Mouse (Mus musculus) hindbrain, embryonic 13.5 days (tissue): Measurements from ENCODE around the gene Itgb3. TPM values are rescaled to one million over a fixed set of nuclear protein-coding genes. Genes with fewer than 3 reads are reported as not detected.

Experiments
- ATAC-seq: fragments of 200-750 bp; cut with Nextera tagmentation; 2 replicates; pipeline ENCODE4 v1.8.0; 2017; ENCODE audit warnings: moderate TSS enrichment; ENCODE audit not compliant: low FRiP score
- H3K27ac ChIP-seq: fragments of 300-500 bp; sonication (generic); 2 replicates; pipeline ENCODE4 v1.5.1; 2015; ENCODE audit warnings: inconsistent platforms, mild to moderate bottlenecking, moderate library complexity
- H3K27me3 ChIP-seq: fragments of 300-500 bp; sonication (generic); 2 replicates; pipeline ENCODE4 v1.6.1; 2015; ENCODE audit warnings: mild to moderate bottlenecking, inconsistent platforms
- H3K36me3 ChIP-seq: fragments of 300-500 bp; sonication (generic); 2 replicates; pipeline ENCODE4 v1.6.1; 2015; ENCODE audit warnings: mild to moderate bottlenecking, inconsistent platforms
- H3K4me1 ChIP-seq: fragments of 300-500 bp; sonication (generic); replicated peaks from 2 replicates; pipeline ENCODE4 v1.6.1; 2015; ENCODE audit warnings: inconsistent platforms
- H3K4me2 ChIP-seq: fragments of 300-500 bp; sonication (generic); 2 replicates; pipeline ENCODE4 v1.6.1; 2015; ENCODE audit warnings: inconsistent platforms, mild to moderate bottlenecking, moderate library complexity
- H3K4me3 ChIP-seq: fragments of 300-500 bp; sonication (generic); 2 replicates; pipeline ENCODE4 v1.5.1; 2015; ENCODE audit warnings: mild to moderate bottlenecking, inconsistent platforms
- H3K9ac ChIP-seq: fragments of 300-500 bp; sonication (generic); 2 replicates; pipeline ENCODE4 v1.6.1; 2015; ENCODE audit warnings: mild to moderate bottlenecking, inconsistent platforms
- H3K9me3 ChIP-seq: fragments of 300-500 bp; sonication (generic); 2 replicates; pipeline ENCODE4 v1.6.1; 2016; ENCODE audit warnings: inconsistent platforms
- WGBS: fragments of 180-500 bp; shearing (Covaris S2); methylation state at CpG from one replicate; pipeline ENCODE4 v1.1.7; 2015; 5-methylcytosine and 5-hydroxymethylcytosine counted together
- polyA plus RNA-seq: library from polyadenylated mRNA; unstranded; fragments of >200 nt; fragmentation: Nextera tagmentation; extraction: Ambion mirVana; gene quantifications from 2 replicates; pipeline ENCODE4 v1.2.1, GENCODE M21; 2015

Itgb3 gene
- polyA plus RNA-seq, 1 experiment from 2014 or later, result 1.9 TPM

DNA sequence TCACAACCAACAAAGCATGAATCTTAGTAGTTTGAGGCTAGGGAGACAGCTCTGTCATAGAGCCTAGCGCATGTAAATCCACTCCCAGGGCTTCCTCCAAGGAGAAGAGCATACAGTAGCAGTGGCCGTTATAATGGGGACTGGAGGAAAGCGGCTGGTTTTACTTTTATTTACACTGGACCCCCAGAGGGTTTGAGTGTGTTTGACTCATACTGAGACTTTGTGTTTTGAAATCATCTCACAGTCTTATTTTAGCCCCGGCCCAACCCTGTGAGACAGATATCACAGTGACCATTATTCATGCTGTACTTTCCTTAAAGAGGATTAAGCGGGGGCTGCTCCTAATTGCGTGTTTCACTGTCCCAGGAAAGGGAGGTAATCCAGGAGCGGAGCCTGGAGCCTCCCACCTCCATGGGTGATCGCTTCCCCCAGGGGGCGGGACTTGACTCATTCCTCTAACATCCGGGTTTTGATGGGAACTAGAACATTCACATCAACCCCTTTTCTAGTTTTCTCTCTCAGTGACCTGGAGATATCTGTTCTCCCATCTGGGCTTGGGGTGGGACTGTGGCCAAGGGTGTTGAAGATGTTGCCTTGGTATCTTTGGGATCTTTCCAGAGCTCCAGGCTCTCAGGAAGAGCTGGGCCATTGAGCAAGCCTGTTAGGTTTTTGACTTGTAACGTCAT is 20.0 kb downstream of the Itgb3 start:
- WGBS, result 73% methylated on average over 11 of the region's 11 CpGs
- Histone ChIP-seq H3K36me3 (no peaks in the 10 kb centered on the region), H3K27me3 (0 out of 2 replicates have a peak, but pooled peaks cover 3% of the 10 kb centered on the region), H3K4me1 (peaks cover 8% of the 10 kb centered on the region; the same call in 1 of the 2 replicates), H3K4me3 (no peak overlapping the region), H3K27ac (no peak overlapping the region), H3K4me2 (no peak overlapping the region), H3K9ac (no peak overlapping the region), H3K9me3 (no peaks in the 10 kb centered on the region)
- no peak for ATAC-seq

DNA sequence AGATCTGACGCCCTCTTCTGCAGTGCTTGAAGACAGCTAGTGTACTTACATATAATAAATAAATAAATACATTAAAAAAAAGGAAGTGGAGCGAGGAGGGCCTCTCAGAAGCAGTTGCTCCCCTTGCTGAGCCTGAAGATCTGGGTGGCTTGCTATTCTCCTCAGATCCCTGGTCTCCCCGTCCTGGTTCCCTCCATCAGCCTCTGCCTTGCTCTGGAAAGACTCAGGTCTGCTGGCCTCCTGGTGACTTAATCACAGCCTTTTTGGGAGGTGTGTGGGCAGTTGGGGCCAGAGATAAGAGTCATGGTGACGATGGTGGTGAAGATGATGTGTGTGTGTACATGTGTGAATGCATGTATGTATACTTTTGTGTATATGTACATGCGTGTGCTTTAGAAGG is 20.8 kb downstream of the Itgb3 start:
- Histone ChIP-seq H3K4me2 (no peak overlapping the region), H3K27ac (no peak overlapping the region), H3K4me1 (peaks cover 8% of the 10 kb centered on the region; the same call in 1 of the 2 replicates), H3K4me3 (no peak overlapping the region), H3K36me3 (no peaks in the 10 kb centered on the region), H3K27me3 (0 out of 2 replicates have a peak, but pooled peaks cover under 1% of the 10 kb centered on the region), H3K9ac (no peak overlapping the region), H3K9me3 (no peaks in the 10 kb centered on the region)
- no peak for ATAC-seq
- WGBS, result 90% methylated on average over 5 of the region's 5 CpGs

GRCm38 (mm10) chr11:104630185-104630835 is 22.5 kb downstream of the Itgb3 start:
- Histone ChIP-seq H3K4me2 (no peak overlapping the region), H3K4me3 (no peak overlapping the region), H3K9ac (no peak overlapping the region), H3K9me3 (no peaks in the 10 kb centered on the region), H3K36me3 (no peaks in the 10 kb centered on the region), H3K27me3 (no peaks in the 10 kb centered on the region), H3K27ac (no peak overlapping the region), H3K4me1 (0 out of 2 replicates have a peak, but pooled peaks cover 4% of the 10 kb centered on the region)
- 77% methylated on average over 7 of the region's 7 CpGs for WGBS
- ATAC-seq, result no peak

DNA sequence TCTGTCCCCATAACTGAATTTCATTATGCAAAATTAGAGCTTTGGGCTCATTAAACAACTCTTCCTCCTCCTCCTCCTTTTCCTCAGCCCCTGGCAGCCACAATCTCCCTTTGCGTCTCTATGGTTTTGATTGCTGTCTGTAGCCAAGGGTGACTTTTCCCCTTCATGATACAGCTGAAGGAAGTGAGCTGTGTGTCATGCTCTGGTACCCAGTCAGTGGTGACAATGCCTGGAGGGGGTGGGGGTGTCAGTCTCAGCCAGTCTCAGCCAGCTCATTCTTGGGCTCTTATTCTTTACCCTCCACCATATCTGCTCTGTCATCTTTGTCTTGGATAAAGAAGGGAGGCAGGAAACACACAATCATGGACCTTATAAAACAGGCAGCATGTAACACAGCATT is 23.5 kb downstream of the Itgb3 start:
- H3K4me2 ChIP-seq, result no peak overlapping the region
- H3K9me3 ChIP-seq, result no peaks in the 10 kb centered on the region
- H3K27ac ChIP-seq, result no peak overlapping the region
- 71% methylated on average over 1 of the region's 1 CpGs for WGBS
- H3K4me1 ChIP-seq, result no peaks in the 10 kb centered on the region
- ATAC-seq, result no peak
- no peaks in the 10 kb centered on the region for H3K27me3 ChIP-seq
- no peak overlapping the region for H3K4me3 ChIP-seq
- no peak overlapping the region for H3K9ac ChIP-seq
- H3K36me3 ChIP-seq, result no peaks in the 10 kb centered on the region

- no peaks in the 10 kb centered on the region for H3K36me3 ChIP-seq
- no peaks in the 10 kb centered on the region for H3K4me1 ChIP-seq
- no peak overlapping the region for H3K4me3 ChIP-seq
- WGBS, result 91% methylated on average over 14 of the region's 14 CpGs
- no peak overlapping the region for H3K27ac ChIP-seq
- ATAC-seq, result no peak
- H3K27me3 ChIP-seq, result no peaks in the 10 kb centered on the region
- no peaks in the 10 kb centered on the region for H3K9me3 ChIP-seq
- no peak overlapping the region for H3K9ac ChIP-seq
- H3K4me2 ChIP-seq, result no peak overlapping the region
Observed at GRCm38 (mm10) chr11:104637010-104637409, 29.2 kb downstream of the Itgb3 start.

- H3K4me3 ChIP-seq, result no peak overlapping the region
- no peak overlapping the region for H3K9ac ChIP-seq
- H3K27me3 ChIP-seq, result no peaks in the 10 kb centered on the region
- no peak for ATAC-seq
- no peak overlapping the region for H3K27ac ChIP-seq
- H3K9me3 ChIP-seq, result no peaks in the 10 kb centered on the region
- H3K36me3 ChIP-seq, result no peaks in the 10 kb centered on the region
- H3K4me2 ChIP-seq, result no peak overlapping the region
- WGBS, result 56% methylated on average over 5 of the region's 5 CpGs
- no peaks in the 10 kb centered on the region for H3K4me1 ChIP-seq
Observed at GRCm38 (mm10) chr11:104638006-104638405, 30.2 kb downstream of the Itgb3 start.

- ATAC-seq, result no peak
Observed at GRCm38 (mm10) chr11:104638906-104639305, 31.1 kb downstream of the Itgb3 start.

DNA sequence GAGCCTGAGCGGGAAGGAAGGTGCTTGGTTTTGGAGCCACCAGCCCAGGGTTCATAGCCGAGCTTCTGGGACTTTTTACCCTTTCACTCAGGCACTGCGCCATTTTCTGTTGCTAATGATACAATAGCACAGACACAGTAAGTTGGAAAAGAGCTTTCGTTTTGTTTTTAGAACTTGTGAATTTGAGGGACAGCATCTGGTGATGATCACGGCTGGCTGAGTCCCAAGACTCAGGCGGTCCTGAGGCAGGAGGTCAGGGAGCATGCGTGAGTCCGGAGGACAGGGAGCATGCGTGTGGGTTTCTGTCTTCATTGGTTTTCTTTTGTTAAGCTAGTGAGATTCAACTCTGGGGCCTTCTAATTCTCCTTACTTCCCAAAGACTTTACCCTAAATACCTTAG is 31.8 kb downstream of the Itgb3 start:
- H3K27ac ChIP-seq, result no peak overlapping the region
- no peak overlapping the region for H3K4me3 ChIP-seq
- no peak overlapping the region for H3K4me2 ChIP-seq
- ATAC-seq, result no peak
- peaks cover 5% of the 10 kb centered on the region; the same call in 1 of the 2 replicates for H3K4me1 ChIP-seq
- H3K9me3 ChIP-seq, result no peaks in the 10 kb centered on the region
- 89% methylated on average over 9 of the region's 9 CpGs for WGBS
- no peak overlapping the region for H3K9ac ChIP-seq
- no peaks in the 10 kb centered on the region for H3K27me3 ChIP-seq
- no peaks in the 10 kb centered on the region for H3K36me3 ChIP-seq

More at GRCm38 (mm10) chr11:104638906-104639305, 31.1 kb downstream of the Itgb3 start:
- Histone ChIP-seq H3K9ac (no peak overlapping the region), H3K4me1 (peaks cover 5% of the 10 kb centered on the region; the same call in 1 of the 2 replicates), H3K36me3 (no peaks in the 10 kb centered on the region), H3K27me3 (no peaks in the 10 kb centered on the region), H3K27ac (no peak overlapping the region), H3K4me3 (no peak overlapping the region), H3K9me3 (no peaks in the 10 kb centered on the region), H3K4me2 (no peak overlapping the region)
- 88% methylated on average over 2 of the region's 2 CpGs for WGBS

- Histone ChIP-seq H3K9ac (no peak overlapping the region), H3K27me3 (no peaks in the 10 kb centered on the region), H3K9me3 (no peaks in the 10 kb centered on the region), H3K4me2 (no peak overlapping the region), H3K4me3 (no peak overlapping the region), H3K27ac (no peak overlapping the region), H3K36me3 (no peaks in the 10 kb centered on the region), H3K4me1 (peaks cover 5% of the 10 kb centered on the region; the same call in 1 of the 2 replicates)
- WGBS, result 80% methylated on average over 10 of the region's 10 CpGs
- no peak for ATAC-seq
Observed at GRCm38 (mm10) chr11:104640894-104641293, 33.1 kb downstream of the Itgb3 start.

GRCm38 (mm10) chr11:104643236-104643635 is 35.4 kb downstream of the Itgb3 start:
- ATAC-seq, result no peak
- Histone ChIP-seq H3K9me3 (no peaks in the 10 kb centered on the region), H3K27ac (no peak overlapping the region), H3K9ac (no peak overlapping the region), H3K4me2 (no peak overlapping the region), H3K4me3 (no peak overlapping the region), H3K27me3 (no peaks in the 10 kb centered on the region), H3K36me3 (no peaks in the 10 kb centered on the region), H3K4me1 (peaks cover 5% of the 10 kb centered on the region; the same call in 1 of the 2 replicates)
- 62% methylated on average over 4 of the region's 4 CpGs for WGBS

GRCm38 (mm10) chr11:104645402-104645801 is 37.6 kb downstream of the Itgb3 start:
- no peaks in the 10 kb centered on the region for H3K36me3 ChIP-seq
- 93% methylated on average over 6 of the region's 6 CpGs for WGBS
- H3K4me3 ChIP-seq, result no peak overlapping the region
- ATAC-seq, result no peak
- H3K27ac ChIP-seq, result no peak overlapping the region
- H3K4me1 ChIP-seq, result peaks cover 5% of the 10 kb centered on the region; the same call in 1 of the 2 replicates
- H3K4me2 ChIP-seq, result no peak overlapping the region
- no peaks in the 10 kb centered on the region for H3K27me3 ChIP-seq
- no peaks in the 10 kb centered on the region for H3K9me3 ChIP-seq
- H3K9ac ChIP-seq, result no peak overlapping the region

DNA sequence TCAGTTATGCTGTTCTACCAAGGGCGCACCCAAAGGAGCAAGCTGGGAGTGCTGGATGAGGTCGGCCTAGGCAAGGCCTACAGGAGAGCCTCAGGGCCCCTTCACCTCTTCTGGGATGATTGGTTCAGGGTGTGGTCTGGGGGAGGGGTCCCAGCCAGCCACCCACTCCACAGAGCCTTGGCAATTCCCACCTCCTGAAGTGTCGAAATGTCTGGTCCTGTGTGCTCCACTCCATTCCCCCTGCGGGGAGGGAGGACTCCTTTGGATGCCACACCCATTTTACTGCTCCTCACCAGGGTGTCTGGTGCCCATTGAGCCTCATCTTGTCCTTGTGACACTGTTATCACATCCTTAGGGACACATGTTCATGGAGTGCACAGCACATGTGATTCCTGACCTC is 38.4 kb downstream of the Itgb3 start:
- Histone ChIP-seq H3K27ac (no peak overlapping the region), H3K4me3 (no peak overlapping the region), H3K27me3 (no peaks in the 10 kb centered on the region), H3K36me3 (no peaks in the 10 kb centered on the region), H3K9ac (no peak overlapping the region), H3K9me3 (no peaks in the 10 kb centered on the region), H3K4me2 (no peak overlapping the region), H3K4me1 (peaks cover 5% of the 10 kb centered on the region; the same call in 1 of the 2 replicates)
- ATAC-seq, result no peak
- WGBS, result 86% methylated on average over 4 of the region's 4 CpGs

GRCm38 (mm10) chr11:104646611-104647010 is 38.8 kb downstream of the Itgb3 start:
- Histone ChIP-seq H3K4me2 (no peak overlapping the region), H3K9me3 (no peaks in the 10 kb centered on the region), H3K4me1 (peaks cover 5% of the 10 kb centered on the region; the same call in 1 of the 2 replicates), H3K36me3 (no peaks in the 10 kb centered on the region), H3K27me3 (no peaks in the 10 kb centered on the region), H3K9ac (no peak overlapping the region), H3K27ac (no peak overlapping the region), H3K4me3 (no peak overlapping the region)
- ATAC-seq, result no peak
- 86% methylated on average over 5 of the region's 5 CpGs for WGBS
